In genomic region chr2:36216546-36216945, GRCm38 (mm10) we compare ENCODE assay signal across 10 mouse cellular contexts. TPM values are rescaled to one million over a fixed set of nuclear protein-coding genes. Genes with fewer than 3 reads are reported as not detected.
DNase-seq lines count a peak whose midpoint lies in the region; ATAC-seq and TF ChIP-seq lines count a peak whose summit lies in the region.
"Had no signal": no experiment of that assay in that cellular context is flagged by ENCODE, and none has a peak within 500 bp of the region (broad histone marks: within the 10 kb centered on the region; RNA-seq: fewer than 3 reads in every experiment).

No protein-coding gene starts in this region.

- DNase-seq in urinary bladder, postnatal 14 days (ENCODE audit: low spot score): peak; percentile 38
- DNase-seq in urinary bladder, adult 18-20 months (ENCODE audit: low spot score in 2 of 2): no peak
- peak; percentile 21 for DNase-seq in heart, postnatal 25 days (ENCODE audit: low spot score)
- DNase-seq in lung, adult 2 months: peak; percentile 60
- DNase-seq in cerebellum, postnatal 36 days: no peak
- no peak for DNase-seq in frontal cortex, postnatal 14 days (ENCODE audit: low spot score in 2 of 2)
- no peak for DNase-seq in cerebellum, postnatal 25 days
- DNase-seq in midbrain, embryonic 14.5 days: no peak

- no peak overlapping the region for H3K4me2 ChIP-seq in midbrain, embryonic 14.5 days (ENCODE audit: low read length)
- H3K4me2 ChIP-seq: midbrain, embryonic 15.5 days had no signal

- TF ChIP-seq POLR2A in lung, adult 2 months (IDR thresholded peaks at IDR 0.05; ENCODE audit: borderline replicate concordance, extremely low read depth, low read depth, low read length): no peak

- no peaks in the 10 kb centered on the region for H3K36me3 ChIP-seq in midbrain, embryonic 14.5 days (ENCODE audit: control insufficient read depth, insufficient read depth, low read length)
- H3K36me3 ChIP-seq: midbrain, embryonic 15.5 days had no signal

- H3K27me3 ChIP-seq in midbrain, embryonic 14.5 days (ENCODE audit: control insufficient read depth, insufficient read depth, low read length): peaks cover 7% of the 10 kb centered on the region

- intact Hi-C loops in heart, postnatal 25 days (cut with DNase I): no loop called here

- TF ChIP-seq CTCF in lung, adult 2 months (IDR thresholded peaks at IDR 0.05; ENCODE audit: insufficient read depth, low read length): no peak

- H3K9ac ChIP-seq in midbrain, embryonic 14.5 days (replicated peaks; ENCODE audit: low read length): no peak overlapping the region
- H3K9ac ChIP-seq: midbrain, embryonic 15.5 days had no signal

- H3K4me3 ChIP-seq in lung, adult 2 months (replicated peaks; ENCODE audit: extremely low read depth, low read depth, low read length): no peak overlapping the region
- no peak overlapping the region for H3K4me3 ChIP-seq in midbrain, embryonic 14.5 days (replicated peaks; ENCODE audit: low read depth, low read length)
- H3K4me3 ChIP-seq: midbrain, embryonic 15.5 days had no signal

- H3K27ac ChIP-seq in midbrain, embryonic 14.5 days (replicated peaks; ENCODE audit: low read depth, low read length): no peak overlapping the region
- H3K27ac ChIP-seq: midbrain, embryonic 15.5 days had no signal

- H3K4me1 ChIP-seq in lung, adult 2 months (ENCODE audit: control insufficient read depth, insufficient read depth, low read length): peaks cover 16% of the 10 kb centered on the region
- H3K4me1 ChIP-seq in midbrain, embryonic 14.5 days (ENCODE audit: control insufficient read depth, insufficient read depth, low read length): no peaks in the 10 kb centered on the region

- ATAC-seq in midbrain, embryonic 14.5 days (ENCODE audit: low FRiP score, low TSS enrichment): no peak
- ATAC-seq: forebrain, embryonic 14.5 days; midbrain, embryonic 15.5 days had no signal

- no peaks in the 10 kb centered on the region for H3K9me3 ChIP-seq in midbrain, embryonic 14.5 days (ENCODE audit: control insufficient read depth, low read length)
- H3K9me3 ChIP-seq: midbrain, embryonic 15.5 days had no signal

RNA-seq across cellular contexts. Expression of gene Ptgs1, which starts 13.7 kb away (rescaled TPM):
- total RNA-seq in heart, postnatal 25 days (2021): 10 to 100 TPM; 16.4 to 16.8 TPM
- 58.4 and 66.1 TPM in 2 replicates for polyA plus RNA-seq in lung, adult 2 months (2012; rRNA removed)
- 2.2 and 4.3 TPM in 2 replicates for polyA plus RNA-seq in midbrain, embryonic 14.5 days (2014; fragmentation: Nextera tagmentation; extraction: Ambion mirVana)

Comparison
In these comparisons a context has a peak if more than half of its experiments do, and no peak if none do; other contexts are left out.
1. DNase-seq: peak in urinary bladder, postnatal 14 days (single experiment), heart, postnatal 25 days (single experiment) and lung, adult 2 months (single experiment); none in urinary bladder, adult 18-20 months (0 of 2), cerebellum, postnatal 36 days (0 of 2), frontal cortex, postnatal 14 days (0 of 2), cerebellum, postnatal 25 days (0 of 2) and midbrain, embryonic 14.5 days (single experiment).
2. RNA of gene Ptgs1, which starts 13.7 kb away (polyA plus RNA-seq): 58.4 to 66.1 TPM in lung, adult 2 months; 2.2 to 4.3 TPM in midbrain, embryonic 14.5 days; every median in the first group is over 10 times any median in the second.